Mouse (Mus musculus): Measurements from ENCODE around the gene Lrrc20. TPM values are rescaled to one million over a fixed set of nuclear protein-coding genes. Genes with fewer than 3 reads are reported as not detected.

Lrrc20 gene
- total and polyA plus RNA-seq, 3 experiments = 4.2 to 11.1 (median 7.7) TPM

DNA sequence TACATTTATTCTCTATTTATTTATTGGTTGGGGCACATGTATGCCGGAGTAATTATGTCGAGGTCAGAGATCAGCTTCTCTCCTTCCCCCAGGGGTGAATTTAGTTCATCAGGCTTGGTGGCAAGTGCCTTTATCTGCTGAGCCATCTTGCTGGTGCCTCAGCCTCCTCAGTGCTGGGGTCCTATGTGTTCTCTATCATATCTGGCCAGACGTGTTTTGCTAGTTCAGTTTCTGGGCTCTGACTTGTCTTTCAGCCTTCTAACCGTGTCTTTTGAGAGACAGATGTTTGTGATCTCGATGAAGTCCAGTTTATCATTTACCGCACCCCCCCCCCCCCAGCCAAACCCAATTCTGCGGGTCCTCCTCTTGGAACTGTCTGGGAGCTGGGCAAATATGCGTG is 16.0 kb downstream of the Lrrc20 start:
- TF ChIP-seq CTCF (IDR thresholded peaks at IDR 0.05; ENCODE audit: low read depth, low read length) (no peak), TAL1 (conservative IDR thresholded peaks at IDR 0.05; ENCODE audit: low read depth, low read length) (peak; percentile 84)
- H3K4me3 ChIP-seq (ENCODE audit: low read depth, low read length) = peak overlapping the region; percentile 57; the same call in 1 of the 2 replicates
- ATAC-seq (ENCODE audit: extremely low read depth, insufficient number of reproducible peaks, low FRiP score, poor library complexity, severe bottlenecking) (peak; percentile 80), DNase-seq (ENCODE audit: low spot score) (peak; percentile 11)
- H3K9me3 ChIP-seq (replicated peaks) = no peaks in the 10 kb centered on the region
- H3K36me3 ChIP-seq (replicated peaks) = peaks cover 57% of the 10 kb centered on the region
- H3K4me1 ChIP-seq (ENCODE audit: insufficient read depth, low read depth, low read length) = peaks cover 36% of the 10 kb centered on the region
- no peaks in the 10 kb centered on the region for H3K27me3 ChIP-seq (ENCODE audit: insufficient read depth, low read length)

DNA sequence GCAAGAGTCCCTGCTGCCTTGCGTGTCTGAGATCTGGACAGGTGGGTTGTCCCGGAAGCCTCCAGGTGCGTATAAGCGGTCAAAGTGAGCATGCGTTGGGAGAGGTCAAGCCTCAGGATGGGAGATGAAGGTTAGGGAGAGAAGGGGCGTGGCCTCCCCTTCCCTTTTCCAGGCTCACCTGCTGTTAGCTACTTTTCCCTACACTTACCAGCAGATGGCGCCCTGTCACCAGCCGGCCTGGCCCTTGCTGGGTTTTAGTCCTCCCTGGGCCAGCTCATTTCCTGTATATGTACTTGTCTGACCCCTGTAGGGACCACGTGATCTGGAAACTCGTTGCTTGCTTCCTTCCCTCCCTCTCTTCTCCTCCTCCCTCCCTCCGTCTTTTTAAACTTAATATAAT is 16.4 kb downstream of the Lrrc20 start:
- TF ChIP-seq CTCF (IDR thresholded peaks at IDR 0.05; ENCODE audit: low read depth, low read length) (peak; percentile 55), GATA2 (IDR thresholded peaks at IDR 0.05; ENCODE audit: borderline replicate concordance, low read depth, low read length) (no peak), POLR2AphosphoS5 (IDR thresholded peaks at IDR 0.05; ENCODE audit: insufficient replicate concordance, low read depth, low read length) (no peak), GATA1 (IDR thresholded peaks at IDR 0.05; ENCODE audit: borderline replicate concordance, low read length) (no peak), TAL1 (conservative IDR thresholded peaks at IDR 0.05; ENCODE audit: low read depth, low read length) (no peak)
- peaks cover 33% of the 10 kb centered on the region for H3K4me1 ChIP-seq (ENCODE audit: insufficient read depth, low read depth, low read length)
- H3K9me3 ChIP-seq (replicated peaks) = no peaks in the 10 kb centered on the region
- DNase-seq (ENCODE audit: low spot score) = peak; percentile 55
- peak; percentile 70 for ATAC-seq (ENCODE audit: extremely low read depth, insufficient number of reproducible peaks, low FRiP score, poor library complexity, severe bottlenecking)
- no peaks in the 10 kb centered on the region for H3K27me3 ChIP-seq (ENCODE audit: insufficient read depth, low read length)
- peak overlapping the region; percentile 57; the same call in 1 of the 2 replicates for H3K4me3 ChIP-seq (ENCODE audit: low read depth, low read length)
- H3K36me3 ChIP-seq (replicated peaks) = peaks cover 58% of the 10 kb centered on the region

DNA sequence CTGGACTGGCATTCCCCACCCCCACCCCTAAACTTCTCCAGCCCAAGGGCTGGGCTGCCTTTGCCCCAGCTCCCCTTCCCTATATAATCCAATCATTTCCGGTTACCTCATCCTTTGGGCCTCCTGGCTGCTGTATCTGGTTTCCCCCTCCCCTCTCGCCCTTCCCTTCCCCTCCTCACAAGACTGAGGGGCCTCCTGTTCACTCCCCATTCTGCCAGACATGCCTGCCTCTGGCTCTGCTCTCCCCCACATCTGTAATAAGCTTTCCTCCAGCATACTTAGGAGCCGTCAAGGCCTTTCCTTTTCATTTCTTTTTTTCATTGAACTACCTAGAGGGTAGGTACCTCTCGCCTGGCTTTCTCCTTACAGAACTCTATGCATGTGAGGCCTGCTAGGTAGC is 19.9 kb downstream of the Lrrc20 start:
- no peak for DNase-seq (ENCODE audit: low spot score)
- TF ChIP-seq POLR2AphosphoS5 (IDR thresholded peaks at IDR 0.05; ENCODE audit: insufficient replicate concordance, low read depth, low read length) (no peak), TAL1 (conservative IDR thresholded peaks at IDR 0.05; ENCODE audit: low read depth, low read length) (no peak), CTCF (IDR thresholded peaks at IDR 0.05; ENCODE audit: low read depth, low read length) (no peak), GATA2 (IDR thresholded peaks at IDR 0.05; ENCODE audit: borderline replicate concordance, low read depth, low read length) (no peak), GATA1 (IDR thresholded peaks at IDR 0.05; ENCODE audit: borderline replicate concordance, low read length) (no peak)
- peaks cover 13% of the 10 kb centered on the region for H3K4me1 ChIP-seq (ENCODE audit: insufficient read depth, low read depth, low read length)
- H3K36me3 ChIP-seq (replicated peaks) = peaks cover 65% of the 10 kb centered on the region
- H3K4me3 ChIP-seq (ENCODE audit: low read depth, low read length) = no peak overlapping the region
- H3K9me3 ChIP-seq (replicated peaks) = no peaks in the 10 kb centered on the region
- no peaks in the 10 kb centered on the region for H3K27me3 ChIP-seq (ENCODE audit: insufficient read depth, low read length)
- no peak for ATAC-seq (ENCODE audit: extremely low read depth, insufficient number of reproducible peaks, low FRiP score, poor library complexity, severe bottlenecking)

DNA sequence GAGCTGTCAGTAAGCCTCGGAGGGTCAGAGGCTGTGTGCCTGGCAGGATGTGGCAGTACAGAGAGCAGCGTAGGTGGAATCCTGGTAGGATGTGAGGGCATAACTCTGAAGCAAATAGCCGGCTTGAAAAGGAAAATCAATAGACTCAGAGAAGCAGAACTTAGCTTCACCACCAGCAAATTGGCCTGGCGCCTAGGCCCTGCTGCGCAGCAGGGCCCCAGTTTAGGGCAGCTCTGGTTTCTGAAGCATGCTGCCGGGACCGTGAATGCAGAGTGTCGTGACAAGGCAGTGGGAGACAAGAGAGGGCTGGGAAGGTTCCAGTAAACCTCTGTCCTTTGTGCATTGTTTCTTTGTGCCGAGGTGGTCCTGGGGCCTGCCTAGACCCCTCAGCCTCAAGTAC is 20.6 kb downstream of the Lrrc20 start:
- ATAC-seq (ENCODE audit: extremely low read depth, insufficient number of reproducible peaks, low FRiP score, poor library complexity, severe bottlenecking) (no peak), DNase-seq (ENCODE audit: low spot score) (no peak)
- TF ChIP-seq GATA2 (IDR thresholded peaks at IDR 0.05; ENCODE audit: borderline replicate concordance, low read depth, low read length) (no peak), CTCF (IDR thresholded peaks at IDR 0.05; ENCODE audit: low read depth, low read length) (no peak), GATA1 (IDR thresholded peaks at IDR 0.05; ENCODE audit: borderline replicate concordance, low read length) (no peak), TAL1 (conservative IDR thresholded peaks at IDR 0.05; ENCODE audit: low read depth, low read length) (no peak), POLR2AphosphoS5 (IDR thresholded peaks at IDR 0.05; ENCODE audit: insufficient replicate concordance, low read depth, low read length) (no peak)
- peaks cover 68% of the 10 kb centered on the region for H3K36me3 ChIP-seq (replicated peaks)
- no peaks in the 10 kb centered on the region for H3K27me3 ChIP-seq (ENCODE audit: insufficient read depth, low read length)
- H3K4me1 ChIP-seq (ENCODE audit: insufficient read depth, low read depth, low read length) = peaks cover 6% of the 10 kb centered on the region
- no peaks in the 10 kb centered on the region for H3K9me3 ChIP-seq (replicated peaks)
- no peak overlapping the region for H3K4me3 ChIP-seq (ENCODE audit: low read depth, low read length)

DNA sequence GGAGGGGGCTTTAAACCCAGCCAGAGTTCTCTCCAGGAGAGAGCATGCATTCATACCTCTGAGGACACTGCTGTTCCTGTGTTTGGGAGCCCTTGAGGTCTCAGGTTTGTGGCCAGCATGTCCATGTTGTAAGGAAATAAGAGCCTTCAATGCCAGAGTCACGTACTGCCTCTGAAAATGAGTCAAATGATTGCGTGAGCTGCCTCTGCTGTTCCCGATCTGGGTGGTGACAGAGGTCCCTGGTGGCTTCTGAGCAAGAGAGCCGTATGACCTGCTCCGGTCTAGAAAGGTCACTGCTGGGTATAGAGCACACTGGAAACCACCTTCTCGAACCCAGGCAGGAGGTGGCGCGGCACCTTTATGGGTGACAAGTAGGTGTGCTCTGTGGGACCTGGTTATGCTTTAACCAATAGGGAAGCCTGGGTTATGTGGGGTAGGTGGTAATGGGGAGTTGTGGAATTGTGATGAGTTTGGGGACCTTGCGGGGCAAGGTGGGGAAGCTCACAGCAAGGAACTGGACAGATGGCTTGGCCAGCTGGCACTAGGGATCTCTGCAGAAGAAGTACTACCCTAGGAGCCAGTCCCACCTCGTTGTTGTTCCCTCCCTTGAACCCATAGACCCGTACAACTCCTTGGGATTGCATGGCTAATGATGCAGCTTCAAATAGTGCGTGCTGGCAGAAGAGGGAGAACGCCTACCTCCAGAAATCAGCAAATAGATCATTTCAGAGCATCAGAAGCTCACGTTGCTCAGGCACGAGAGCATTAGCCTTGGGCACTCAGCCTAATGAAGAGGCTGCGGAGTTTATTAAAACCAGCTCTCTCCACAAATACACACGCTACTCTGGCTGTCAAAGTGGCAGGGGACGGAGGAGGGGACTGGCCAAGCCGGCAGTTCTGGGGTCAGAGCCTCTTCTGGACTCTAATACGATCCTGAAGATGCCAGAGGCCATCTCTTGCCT is 24.2 kb downstream of the Lrrc20 start:
- ATAC-seq (ENCODE audit: extremely low read depth, insufficient number of reproducible peaks, low FRiP score, poor library complexity, severe bottlenecking) (no peak), DNase-seq (ENCODE audit: low spot score) (no peak)
- Histone ChIP-seq H3K4me3 (ENCODE audit: low read depth, low read length) (no peak overlapping the region), H3K4me1 (ENCODE audit: insufficient read depth, low read depth, low read length) (no peaks in the 10 kb centered on the region), H3K9me3 (replicated peaks) (no peaks in the 10 kb centered on the region), H3K27me3 (ENCODE audit: insufficient read depth, low read length) (no peaks in the 10 kb centered on the region), H3K36me3 (replicated peaks) (peaks cover 74% of the 10 kb centered on the region)
- TF ChIP-seq GATA2 (IDR thresholded peaks at IDR 0.05; ENCODE audit: borderline replicate concordance, low read depth, low read length) = no peak
- TF ChIP-seq CTCF (IDR thresholded peaks at IDR 0.05; ENCODE audit: low read depth, low read length) = no peak
- no peak for TF ChIP-seq GATA1 (IDR thresholded peaks at IDR 0.05; ENCODE audit: borderline replicate concordance, low read length)
- no peak for TF ChIP-seq POLR2AphosphoS5 (IDR thresholded peaks at IDR 0.05; ENCODE audit: insufficient replicate concordance, low read depth, low read length)
- TF ChIP-seq TAL1 (conservative IDR thresholded peaks at IDR 0.05; ENCODE audit: low read depth, low read length) = no peak

DNA sequence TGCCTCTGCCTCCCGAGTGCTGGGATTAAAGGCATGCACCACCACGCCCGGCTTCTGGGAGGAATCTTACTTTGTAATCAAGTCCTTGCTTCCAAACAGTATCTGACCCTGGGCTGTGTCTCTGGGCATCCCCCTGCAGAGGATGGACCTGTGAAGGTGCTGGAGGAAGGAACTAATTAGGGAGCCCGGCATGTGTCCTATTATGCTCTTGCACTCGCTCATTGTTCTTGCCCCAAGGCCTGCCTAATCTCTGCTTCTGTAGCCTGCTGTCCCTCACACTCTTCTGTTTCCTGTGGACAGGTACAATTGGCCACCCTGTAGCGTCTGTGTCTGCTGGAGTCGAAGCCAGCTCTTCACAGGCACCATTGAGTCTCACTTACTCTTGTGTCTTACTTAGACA is 25.2 kb downstream of the Lrrc20 start:
- H3K36me3 ChIP-seq (replicated peaks) = peaks cover 69% of the 10 kb centered on the region
- DNase-seq (ENCODE audit: low spot score) = no peak
- H3K9me3 ChIP-seq (replicated peaks) = no peaks in the 10 kb centered on the region
- H3K4me1 ChIP-seq (ENCODE audit: insufficient read depth, low read depth, low read length) = no peaks in the 10 kb centered on the region
- no peaks in the 10 kb centered on the region for H3K27me3 ChIP-seq (ENCODE audit: insufficient read depth, low read length)
- no peak for ATAC-seq (ENCODE audit: extremely low read depth, insufficient number of reproducible peaks, low FRiP score, poor library complexity, severe bottlenecking)
- TF ChIP-seq TAL1 (conservative IDR thresholded peaks at IDR 0.05; ENCODE audit: low read depth, low read length) = no peak
- no peak for TF ChIP-seq GATA2 (IDR thresholded peaks at IDR 0.05; ENCODE audit: borderline replicate concordance, low read depth, low read length)
- no peak for TF ChIP-seq CTCF (IDR thresholded peaks at IDR 0.05; ENCODE audit: low read depth, low read length)
- no peak overlapping the region for H3K4me3 ChIP-seq (ENCODE audit: low read depth, low read length)
